8 mouse cellular contexts compared by ENCODE assay signal in the genomic region with DNA sequence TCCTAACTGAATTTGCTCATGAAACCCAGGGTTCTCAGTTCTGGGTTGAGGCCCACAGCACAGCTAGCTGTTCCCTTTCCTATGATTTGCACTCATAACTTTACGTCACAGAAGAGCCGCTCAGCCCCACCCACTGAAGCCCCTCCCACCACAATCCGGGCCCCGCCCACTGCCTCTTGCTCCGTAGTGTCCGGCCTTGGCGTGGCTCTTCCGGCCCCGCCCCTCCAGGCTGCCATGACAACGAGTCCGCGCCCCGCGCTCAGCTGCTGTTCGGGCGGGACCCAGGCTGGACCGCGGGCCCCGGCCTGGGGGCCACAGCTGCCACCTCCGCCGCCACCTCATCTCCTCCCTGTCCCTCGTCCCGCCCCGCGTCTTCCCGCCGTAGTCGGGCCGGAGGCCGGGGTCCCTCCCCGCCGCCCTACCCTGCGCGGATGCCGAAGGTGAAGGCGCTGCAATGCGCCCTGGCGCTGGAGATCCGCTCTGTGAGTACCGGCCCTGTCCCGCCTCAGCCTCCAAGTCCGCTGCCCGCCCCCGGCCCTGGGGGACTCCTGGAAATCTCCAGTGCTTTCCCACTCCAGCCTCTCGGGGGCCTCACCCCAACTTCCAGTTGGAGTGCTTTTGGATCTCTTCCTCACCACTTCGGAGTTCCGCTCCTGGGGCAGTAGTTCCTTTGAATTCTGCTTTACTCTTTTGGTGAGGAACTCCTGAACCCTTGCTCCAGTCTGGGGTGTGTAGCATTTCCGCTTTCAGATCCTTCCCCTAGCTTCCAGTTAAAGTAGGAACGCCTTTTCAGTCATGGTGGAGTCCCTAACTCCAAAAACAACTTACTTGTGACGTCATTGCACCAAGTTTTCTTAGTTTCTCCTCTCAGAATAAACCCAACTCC. TPM values are rescaled to one million over a fixed set of nuclear protein-coding genes. Genes with fewer than 3 reads are reported as not detected.
A peak's percentile ranks its signal among the peaks of the same experiment; 100 is the strongest.
DNase-seq lines count a peak whose midpoint lies in the region; ATAC-seq and TF ChIP-seq lines count a peak whose summit lies in the region.

Gene Spata6, plus strand, starts transcription at position 209 of the 886 bp plus-strand sequence.

- peak within 1 kb of the TSS; percentile 92 for H3K4me3 ChIP-seq in bone marrow macrophage, adult 2 months (ENCODE audit: insufficient read depth, low read length)
- H3K4me3 ChIP-seq in embryonic fibroblast, embryonic 13.5 days (ENCODE audit: insufficient read depth, low read length): peak within 1 kb of the TSS; percentile 64
- H3K4me3 ChIP-seq in kidney, embryonic 14.5 days (ENCODE audit: low read length): peak within 1 kb of the TSS; percentile 93
- H3K4me3 ChIP-seq in limb, embryonic 15.5 days: peak within 1 kb of the TSS; percentile 90
- peak within 1 kb of the TSS; percentile 76 for H3K4me3 ChIP-seq in midbrain, postnatal 0 days (ENCODE audit: low read depth, low read length)

- H3K9ac ChIP-seq in kidney, embryonic 14.5 days (ENCODE audit: low read depth, low read length): peak within 1 kb of the TSS; percentile 79
- peak within 1 kb of the TSS; percentile 65 for H3K9ac ChIP-seq in limb, embryonic 15.5 days
- peak within 1 kb of the TSS; percentile 71 for H3K9ac ChIP-seq in midbrain, postnatal 0 days (replicated peaks; ENCODE audit: low read length, poor library complexity, severe bottlenecking)

- peak; percentile 98 for ATAC-seq in kidney, embryonic 14.5 days (ENCODE audit: low FRiP score, low TSS enrichment)
- peak; percentile 93 for ATAC-seq in limb, embryonic 15.5 days (ENCODE audit: insufficient number of reproducible peaks, low FRiP score, low TSS enrichment, low read depth)
- peak; percentile 89 for ATAC-seq in midbrain, postnatal 0 days (ENCODE audit: low FRiP score)

- H3K4me2 ChIP-seq in kidney, embryonic 14.5 days (replicated peaks; ENCODE audit: low read depth, low read length): peak within 1 kb of the TSS; percentile 63
- peak within 1 kb of the TSS; percentile 67 for H3K4me2 ChIP-seq in limb, embryonic 15.5 days
- peak within 1 kb of the TSS; percentile 88 for H3K4me2 ChIP-seq in midbrain, postnatal 0 days (ENCODE audit: low read depth, low read length, poor library complexity, severe bottlenecking)

- no peak for TF ChIP-seq CTCF in bone marrow macrophage, adult 2 months (IDR thresholded peaks at IDR 0.05; ENCODE audit: low read depth, low read length)
- TF ChIP-seq CTCF in embryonic fibroblast, embryonic 13.5 days (IDR thresholded peaks at IDR 0.05; ENCODE audit: borderline replicate concordance, insufficient read depth, low read length): no peak
- no peak for TF ChIP-seq CTCF in midbrain, postnatal 0 days (IDR thresholded peaks at IDR 0.05)

- peaks cover 2% of the 10 kb centered on the region for H3K4me1 ChIP-seq in bone marrow macrophage, adult 2 months (ENCODE audit: control insufficient read depth, insufficient read depth, low read length)
- H3K4me1 ChIP-seq in embryonic fibroblast, embryonic 13.5 days (ENCODE audit: control insufficient read depth, insufficient read depth, low read length): no peaks in the 10 kb centered on the region
- peaks cover 7% of the 10 kb centered on the region for H3K4me1 ChIP-seq in kidney, embryonic 14.5 days (ENCODE audit: control insufficient read depth, insufficient read depth, low read length)
- H3K4me1 ChIP-seq in limb, embryonic 15.5 days: peaks cover 11% of the 10 kb centered on the region
- H3K4me1 ChIP-seq in midbrain, postnatal 0 days (ENCODE audit: insufficient read depth, low read length): no peaks in the 10 kb centered on the region

- no peaks in the 10 kb centered on the region for H3K27me3 ChIP-seq in kidney, embryonic 14.5 days (ENCODE audit: control insufficient read depth, insufficient read depth, low read length)
- H3K27me3 ChIP-seq in limb, embryonic 15.5 days: no peaks in the 10 kb centered on the region
- H3K27me3 ChIP-seq in midbrain, postnatal 0 days (ENCODE audit: insufficient read depth, low read length): no peaks in the 10 kb centered on the region

- WGBS in kidney, embryonic 14.5 days: under 1% methylated on average over 50 of the region's 50 CpGs
- WGBS in limb, embryonic 15.5 days: under 1% methylated on average over 50 of the region's 50 CpGs
- WGBS in midbrain, postnatal 0 days: under 1% methylated on average over 49 of the region's 50 CpGs

- peak; percentile 82 for DNase-seq in 416B (ENCODE audit: low read depth)
- DNase-seq in heart, adult 9 months (ENCODE audit: low spot score in 2 of 2): peak; percentile 87 to 92
- DNase-seq in midbrain, postnatal 0 days (ENCODE audit: low spot score): peak; percentile 77
- peak; percentile 75 to 94 for DNase-seq in spleen, postnatal 10 days (ENCODE audit: low spot score in 2 of 2)

- H3K27ac ChIP-seq in bone marrow macrophage, adult 2 months (ENCODE audit: insufficient read depth, low read depth, low read length): peak within 1 kb of the TSS; percentile 88
- H3K27ac ChIP-seq in embryonic fibroblast, embryonic 13.5 days (ENCODE audit: insufficient read depth, low read length): peak within 1 kb of the TSS; percentile 74
- peak within 1 kb of the TSS; percentile 76 for H3K27ac ChIP-seq in kidney, embryonic 14.5 days (ENCODE audit: low read depth, low read length)
- peak within 1 kb of the TSS; percentile 92 for H3K27ac ChIP-seq in limb, embryonic 15.5 days
- H3K27ac ChIP-seq in midbrain, postnatal 0 days (ENCODE audit: low read depth, low read length): no peak within 1 kb of the TSS

- H3K36me3 ChIP-seq in kidney, embryonic 14.5 days (ENCODE audit: control insufficient read depth, insufficient read depth, low read length): no peaks in the 10 kb centered on the region; the same call in 1 of the 2 replicates
- 0 out of 2 replicates have a peak, but pooled peaks cover 5% of the 10 kb centered on the region for H3K36me3 ChIP-seq in limb, embryonic 15.5 days
- H3K36me3 ChIP-seq in midbrain, postnatal 0 days (ENCODE audit: insufficient read depth, low read length): no peaks in the 10 kb centered on the region

- H3K9me3 ChIP-seq in kidney, embryonic 14.5 days (ENCODE audit: control insufficient read depth, low read length): no peaks in the 10 kb centered on the region
- H3K9me3 ChIP-seq in limb, embryonic 15.5 days: no peaks in the 10 kb centered on the region
- H3K9me3 ChIP-seq in midbrain, postnatal 0 days (ENCODE audit: low read length): no peaks in the 10 kb centered on the region

- TF ChIP-seq POLR2A in bone marrow macrophage, adult 2 months (IDR thresholded peaks at IDR 0.05; ENCODE audit: borderline replicate concordance, low read depth, low read length): no peak
- TF ChIP-seq POLR2A in embryonic fibroblast, embryonic 13.5 days (IDR thresholded peaks at IDR 0.05; ENCODE audit: low read depth, low read length): peak; percentile 63

RNA-seq across cellular contexts. Expression of gene Spata6, which starts in this region (rescaled TPM):
- 46.9 and 56.2 TPM in 2 replicates for polyA plus RNA-seq in bone marrow macrophage, adult 2 months (2012; ENCODE audit: insufficient read depth, insufficient read length, missing spikeins)
- 57.7 and 59.3 TPM in 2 replicates for polyA plus RNA-seq in embryonic fibroblast, embryonic 13.5 days (2011; ENCODE audit: insufficient read length, low read depth, missing spikeins)
- 29.0 and 29.4 TPM in 2 replicates for polyA plus RNA-seq in kidney, embryonic 14.5 days (2014; fragmentation: Nextera tagmentation; extraction: Ambion mirVana)
- 25.8 and 28.3 TPM in 2 replicates for polyA plus RNA-seq in limb, embryonic 15.5 days (2015; fragmentation: Nextera tagmentation; extraction: Ambion mirVana)
- total RNA-seq in midbrain, postnatal 0 days (2014; rRNA removed): 14.4 and 20.9 TPM in 2 replicates
- 14.5 and 15.2 TPM in 2 replicates for polyA plus RNA-seq in midbrain, postnatal 0 days (2015; fragmentation: Nextera tagmentation; extraction: Ambion mirVana)
